Mouse (Mus musculus): ENCODE data around the gene Fkbpl. TPM values are rescaled to one million over a fixed set of nuclear protein-coding genes. Genes with fewer than 3 reads are reported as not detected.

The Fkbpl gene
- 16.6 and 16.8 TPM in 2 replicates for polyA plus RNA-seq (2016; fragmentation: Nextera tagmentation; extraction: Ambion mirVana)

DNA sequence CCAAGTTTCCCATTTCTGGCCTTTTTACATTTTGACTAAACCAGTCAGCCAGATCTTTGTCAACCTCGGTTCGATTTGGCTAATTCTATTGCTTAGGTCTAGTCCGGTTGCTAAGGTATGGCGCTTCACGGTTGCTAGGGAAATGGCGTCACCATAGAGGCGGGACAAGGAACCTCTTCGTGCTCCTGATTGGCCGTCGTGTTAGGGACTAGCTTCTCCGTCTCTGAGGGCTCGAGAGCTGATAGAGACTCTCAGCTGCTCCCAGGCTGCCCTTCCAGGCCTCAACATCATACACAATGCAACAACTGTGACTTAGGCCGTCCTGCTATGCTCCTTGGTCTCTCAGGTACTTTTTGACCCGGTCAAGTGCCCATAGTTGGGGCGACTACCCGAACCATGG is at the start of gene Fkbpl:
Gene Fkbpl (plus strand): TSS at position 157 of the 400 bp plus-strand sequence.
- Histone ChIP-seq H3K4me2 (replicated peaks) (peak within 1 kb of the TSS; percentile 76), H3K27me3 (no peaks in the 10 kb centered on the region), H3K9me3 (no peaks in the 10 kb centered on the region), H3K36me3 (peaks cover 8% of the 10 kb centered on the region), H3K4me3 (peak within 1 kb of the TSS; percentile 67), H3K4me1 (peaks cover 41% of the 10 kb centered on the region), H3K9ac (peak within 1 kb of the TSS; percentile 75), H3K27ac (peak within 1 kb of the TSS; percentile 63; the same call in 1 of the 2 replicates)
- WGBS = under 1% methylated on average over 16 of the region's 16 CpGs
- peak; percentile 70 for ATAC-seq (ENCODE audit: insufficient number of reproducible peaks, insufficient read depth, low FRiP score, low TSS enrichment)

GRCm38 (mm10) chr17:34596098-34596497 is 48.5 kb upstream of the Fkbpl start:
- no peak for ATAC-seq (ENCODE audit: insufficient number of reproducible peaks, insufficient read depth, low FRiP score, low TSS enrichment)
- Histone ChIP-seq H3K4me2 (replicated peaks) (no peak overlapping the region), H3K27me3 (no peaks in the 10 kb centered on the region), H3K4me1 (peaks cover 50% of the 10 kb centered on the region), H3K4me3 (no peak overlapping the region), H3K9ac (no peak overlapping the region), H3K27ac (no peak overlapping the region), H3K9me3 (no peaks in the 10 kb centered on the region), H3K36me3 (peaks cover 35% of the 10 kb centered on the region)
- 76% methylated on average over 8 of the region's 8 CpGs for WGBS

GRCm38 (mm10) chr17:34597566-34598095 is 46.9 kb upstream of the Fkbpl start, which contains the start of gene Ager:
Gene Ager, plus strand, starts transcription at chr17:34597862.
- Histone ChIP-seq H3K27me3 (no peaks in the 10 kb centered on the region), H3K9ac (no peak within 1 kb of the TSS), H3K36me3 (peaks cover 44% of the 10 kb centered on the region), H3K4me3 (0 out of 2 replicates have a peak within 1 kb of the TSS, but pooled peaks have one; percentile 2), H3K4me2 (replicated peaks) (no peak within 1 kb of the TSS), H3K27ac (0 out of 2 replicates have a peak within 1 kb of the TSS, but pooled peaks have one; percentile 54), H3K9me3 (no peaks in the 10 kb centered on the region), H3K4me1 (peaks cover 52% of the 10 kb centered on the region)
- 21% methylated on average over 6 of the region's 6 CpGs for WGBS
- ATAC-seq (ENCODE audit: insufficient number of reproducible peaks, insufficient read depth, low FRiP score, low TSS enrichment) = no peak

DNA sequence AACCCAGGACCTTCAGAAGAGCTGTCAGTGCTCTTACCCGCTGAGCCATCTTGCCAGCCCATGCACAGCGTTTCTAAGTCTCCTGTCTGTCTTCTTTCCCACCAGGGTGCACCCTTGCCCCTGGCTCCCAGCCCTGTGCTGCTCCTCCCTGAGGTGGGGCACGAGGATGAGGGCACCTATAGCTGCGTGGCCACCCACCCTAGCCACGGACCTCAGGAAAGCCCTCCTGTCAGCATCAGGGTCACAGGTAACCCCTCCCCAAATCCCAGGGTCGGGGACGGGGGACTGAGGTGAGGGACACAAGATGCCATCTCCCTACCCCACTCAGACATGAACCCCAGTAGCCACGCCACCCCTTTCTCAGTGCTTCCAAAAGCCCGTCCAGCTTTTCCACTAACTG is 44.7 kb upstream of the Fkbpl start:
- Histone ChIP-seq H3K4me3 (no peak overlapping the region), H3K4me2 (replicated peaks) (no peak overlapping the region), H3K9ac (no peak overlapping the region), H3K27ac (no peak overlapping the region), H3K9me3 (no peaks in the 10 kb centered on the region), H3K27me3 (no peaks in the 10 kb centered on the region), H3K4me1 (peaks cover 44% of the 10 kb centered on the region), H3K36me3 (peaks cover 34% of the 10 kb centered on the region)
- WGBS = 77% methylated on average over 9 of the region's 9 CpGs
- ATAC-seq (ENCODE audit: insufficient number of reproducible peaks, insufficient read depth, low FRiP score, low TSS enrichment) = no peak

DNA sequence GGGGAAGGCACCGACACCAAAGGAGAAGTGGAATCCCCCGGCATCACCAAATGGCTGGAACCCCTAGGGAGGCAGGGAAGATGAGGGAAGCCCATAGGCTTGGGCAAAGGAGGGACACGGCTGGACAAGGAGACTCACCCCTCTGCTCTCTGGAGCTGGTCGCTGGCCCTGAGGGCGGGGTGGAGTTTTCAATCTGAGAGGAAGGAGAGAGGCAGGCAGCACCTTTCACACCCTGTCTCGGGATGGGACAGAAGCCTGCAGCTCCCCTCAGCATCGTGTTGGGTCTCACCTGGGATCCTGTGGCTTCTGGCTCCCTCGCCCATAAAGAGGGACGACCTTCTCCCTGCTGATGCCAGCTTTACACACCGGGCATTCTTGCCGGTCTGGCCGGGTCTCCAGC is 42.8 kb upstream of the Fkbpl start:
- peaks cover 42% of the 10 kb centered on the region for H3K4me1 ChIP-seq
- no peak overlapping the region for H3K4me2 ChIP-seq (replicated peaks)

GRCm38 (mm10) chr17:34603375-34604060 is 41.0 kb upstream of the Fkbpl start, which contains the start of gene Rnf5:
Gene Rnf5, minus strand, starts transcription at chr17:34603690.
- Histone ChIP-seq H3K4me1 (peaks cover 40% of the 10 kb centered on the region), H3K4me3 (peak within 1 kb of the TSS; percentile 97), H3K9me3 (no peaks in the 10 kb centered on the region), H3K9ac (peak within 1 kb of the TSS; percentile 97), H3K36me3 (peaks cover 23% of the 10 kb centered on the region), H3K27me3 (no peaks in the 10 kb centered on the region), H3K27ac (peak within 1 kb of the TSS; percentile 91), H3K4me2 (replicated peaks) (peak within 1 kb of the TSS; percentile 91)
- WGBS = 2% methylated on average over 30 of the region's 30 CpGs
- peak; percentile 95 for ATAC-seq (ENCODE audit: insufficient number of reproducible peaks, insufficient read depth, low FRiP score, low TSS enrichment)

More for the DNA sequence above, 42.8 kb upstream of the Fkbpl start:
- Histone ChIP-seq H3K9ac (0 out of 2 replicates have a peak overlapping the region, but pooled peaks have one; percentile 19), H3K4me3 (no peak overlapping the region), H3K27ac (no peak overlapping the region), H3K9me3 (no peaks in the 10 kb centered on the region), H3K36me3 (peaks cover 16% of the 10 kb centered on the region), H3K27me3 (no peaks in the 10 kb centered on the region)
- ATAC-seq (ENCODE audit: insufficient number of reproducible peaks, insufficient read depth, low FRiP score, low TSS enrichment) = no peak
- 88% methylated on average over 12 of the region's 12 CpGs for WGBS

GRCm38 (mm10) chr17:34604061-34604508 is 40.5 kb upstream of the Fkbpl start, which contains the start of gene Agpat1:
Gene Agpat1, plus strand, starts transcription at chr17:34604262.
- Histone ChIP-seq H3K27me3 (no peaks in the 10 kb centered on the region), H3K9ac (peak within 1 kb of the TSS; percentile 97), H3K27ac (peak within 1 kb of the TSS; percentile 91), H3K4me2 (replicated peaks) (peak within 1 kb of the TSS; percentile 91), H3K4me3 (peak within 1 kb of the TSS; percentile 97), H3K36me3 (peaks cover 23% of the 10 kb centered on the region), H3K9me3 (no peaks in the 10 kb centered on the region), H3K4me1 (peaks cover 41% of the 10 kb centered on the region)
- under 1% methylated on average over 34 of the region's 35 CpGs for WGBS
- ATAC-seq (ENCODE audit: insufficient number of reproducible peaks, insufficient read depth, low FRiP score, low TSS enrichment) = peak; percentile 80

GRCm38 (mm10) chr17:34604511-34605237 is 39.9 kb upstream of the Fkbpl start:
- 17% methylated on average over 24 of the region's 24 CpGs for WGBS
- peaks cover 23% of the 10 kb centered on the region for H3K36me3 ChIP-seq
- H3K27me3 ChIP-seq = no peaks in the 10 kb centered on the region
- peak overlapping the region; percentile 91 for H3K27ac ChIP-seq
- H3K9ac ChIP-seq = peak overlapping the region; percentile 97
- no peak; the same call in 1 of the 2 replicates for ATAC-seq (ENCODE audit: insufficient number of reproducible peaks, insufficient read depth, low FRiP score, low TSS enrichment)
- H3K4me3 ChIP-seq = peak overlapping the region; percentile 97
- H3K4me2 ChIP-seq (replicated peaks) = peak overlapping the region; percentile 91
- no peaks in the 10 kb centered on the region for H3K9me3 ChIP-seq
- H3K4me1 ChIP-seq = peaks cover 41% of the 10 kb centered on the region

DNA sequence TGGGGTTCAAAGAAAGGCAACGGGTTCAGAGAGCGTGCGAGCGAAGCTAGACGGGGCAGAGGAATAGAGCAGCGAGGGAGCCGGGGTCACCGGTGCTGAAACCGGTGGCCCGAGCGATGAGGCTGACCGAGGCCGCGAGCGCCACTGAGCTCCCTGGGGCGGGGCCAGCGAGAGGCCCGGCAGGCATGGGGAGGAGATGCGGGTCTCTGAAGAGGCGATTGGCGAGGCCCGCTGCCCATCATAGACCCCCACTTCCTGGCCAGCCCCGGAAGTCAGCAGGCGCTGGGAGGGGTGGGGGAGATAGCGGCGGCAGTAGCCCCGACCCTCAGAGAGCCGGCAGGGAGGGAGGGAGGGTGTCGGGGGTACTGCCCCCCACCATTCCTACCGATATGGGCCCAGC is 39.0 kb upstream of the Fkbpl start:
- peak overlapping the region; percentile 91 for H3K27ac ChIP-seq
- H3K4me1 ChIP-seq = peaks cover 41% of the 10 kb centered on the region
- under 1% methylated on average over 30 of the region's 30 CpGs for WGBS
- peak overlapping the region; percentile 97 for H3K4me3 ChIP-seq
- ATAC-seq (ENCODE audit: insufficient number of reproducible peaks, insufficient read depth, low FRiP score, low TSS enrichment) = peak; percentile 42
- H3K36me3 ChIP-seq = peaks cover 24% of the 10 kb centered on the region
- peak overlapping the region; percentile 91 for H3K4me2 ChIP-seq (replicated peaks)
- no peaks in the 10 kb centered on the region for H3K27me3 ChIP-seq
- peak overlapping the region; percentile 97 for H3K9ac ChIP-seq
- H3K9me3 ChIP-seq = no peaks in the 10 kb centered on the region

DNA sequence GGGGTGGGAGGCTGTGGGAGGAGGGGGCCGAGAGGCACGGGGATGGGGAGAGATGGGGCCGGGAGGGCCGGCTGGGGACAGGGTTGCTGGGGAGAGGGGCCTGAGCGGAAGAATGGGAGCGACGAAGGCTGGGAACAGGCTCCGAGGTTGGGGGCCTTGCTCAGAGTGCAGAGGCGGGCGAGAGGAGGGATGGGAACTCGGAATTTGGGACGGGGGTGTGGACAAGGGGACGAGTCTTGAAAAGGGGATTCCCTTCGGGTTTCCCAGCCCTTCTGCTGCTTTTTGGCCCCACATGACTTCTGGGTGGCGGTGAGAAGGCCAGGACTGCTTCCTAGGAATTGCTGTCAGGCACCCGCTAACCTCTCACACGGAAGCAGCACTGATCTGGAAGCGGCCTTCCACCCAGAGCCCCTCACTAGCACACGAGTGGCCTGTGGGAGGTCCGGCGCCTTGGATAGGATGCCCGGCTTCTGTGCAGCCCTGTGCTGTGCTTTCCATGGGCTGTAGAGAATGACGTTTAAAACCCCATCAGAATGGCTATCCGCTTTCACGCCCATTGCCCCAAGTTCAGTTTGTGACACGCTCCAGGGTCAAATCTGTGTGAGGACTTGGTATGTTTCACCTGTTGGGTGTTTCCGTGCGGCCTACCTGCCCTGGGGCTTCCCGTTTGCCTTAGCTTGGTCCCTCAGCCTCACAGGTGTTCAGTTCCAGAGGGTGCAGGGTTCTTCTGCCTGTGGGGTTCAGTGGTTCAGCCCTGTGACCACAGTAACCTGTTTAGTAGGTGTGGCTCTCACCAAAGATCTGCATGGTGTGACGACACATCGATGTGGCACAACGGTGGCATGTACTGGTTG is 38.2 kb upstream of the Fkbpl start:
- Histone ChIP-seq H3K9ac (peak overlapping the region; percentile 97), H3K4me2 (replicated peaks) (peak overlapping the region; percentile 91), H3K4me3 (peak overlapping the region; percentile 97), H3K36me3 (peaks cover 26% of the 10 kb centered on the region), H3K27me3 (no peaks in the 10 kb centered on the region), H3K9me3 (no peaks in the 10 kb centered on the region), H3K4me1 (peaks cover 41% of the 10 kb centered on the region), H3K27ac (peak overlapping the region; percentile 91)
- ATAC-seq (ENCODE audit: insufficient number of reproducible peaks, insufficient read depth, low FRiP score, low TSS enrichment) = no peak
- 16% methylated on average over 32 of the region's 32 CpGs for WGBS

- WGBS = 89% methylated on average over 7 of the region's 7 CpGs
- no peak overlapping the region for H3K9ac ChIP-seq
Measured at GRCm38 (mm10) chr17:34607997-34608396, 36.6 kb upstream of the Fkbpl start.

More at GRCm38 (mm10) chr17:34607997-34608396, 36.6 kb upstream of the Fkbpl start:
- ATAC-seq (ENCODE audit: insufficient number of reproducible peaks, insufficient read depth, low FRiP score, low TSS enrichment) = no peak
- Histone ChIP-seq H3K27me3 (no peaks in the 10 kb centered on the region), H3K9me3 (no peaks in the 10 kb centered on the region), H3K4me1 (peaks cover 30% of the 10 kb centered on the region), H3K27ac (no peak overlapping the region), H3K4me2 (replicated peaks) (no peak overlapping the region), H3K36me3 (peaks cover 35% of the 10 kb centered on the region), H3K4me3 (no peak overlapping the region)
